Mouse (Mus musculus) myocyte (in vitro differentiated cells): Measurements from ENCODE around the gene Ppp3r1.

Source experiments
- MYOG ChIP-seq, 3 experiments: IDR thresholded peaks; one replicate each; pipeline ENCODE4 v1.6.1; 2011; ENCODE audit warnings: control low read depth in 2 of 3, low read depth in 2 of 3, mild to moderate bottlenecking in 2 of 3; ENCODE audit not compliant: insufficient read length in 2 of 3, control insufficient read depth in 1 of 3, insufficient read depth in 1 of 3
- POLR2A ChIP-seq: IDR thresholded peaks from one replicate; pipeline ENCODE4 v1.6.1; 2011; ENCODE audit warnings: low read depth, mild to moderate bottlenecking, control low read depth, moderate library complexity; ENCODE audit not compliant: insufficient read length
- TCF12 ChIP-seq: IDR thresholded peaks from one replicate; pipeline ENCODE4 v1.6.1; 2011; ENCODE audit warnings: mild to moderate bottlenecking, control low read depth; ENCODE audit not compliant: poor library complexity, insufficient read depth, severe bottlenecking
- USF1 ChIP-seq: IDR thresholded peaks from one replicate; pipeline ENCODE4 v1.6.1; 2011; ENCODE audit warnings: low read depth, mild to moderate bottlenecking, control low read depth, moderate library complexity

DNA sequence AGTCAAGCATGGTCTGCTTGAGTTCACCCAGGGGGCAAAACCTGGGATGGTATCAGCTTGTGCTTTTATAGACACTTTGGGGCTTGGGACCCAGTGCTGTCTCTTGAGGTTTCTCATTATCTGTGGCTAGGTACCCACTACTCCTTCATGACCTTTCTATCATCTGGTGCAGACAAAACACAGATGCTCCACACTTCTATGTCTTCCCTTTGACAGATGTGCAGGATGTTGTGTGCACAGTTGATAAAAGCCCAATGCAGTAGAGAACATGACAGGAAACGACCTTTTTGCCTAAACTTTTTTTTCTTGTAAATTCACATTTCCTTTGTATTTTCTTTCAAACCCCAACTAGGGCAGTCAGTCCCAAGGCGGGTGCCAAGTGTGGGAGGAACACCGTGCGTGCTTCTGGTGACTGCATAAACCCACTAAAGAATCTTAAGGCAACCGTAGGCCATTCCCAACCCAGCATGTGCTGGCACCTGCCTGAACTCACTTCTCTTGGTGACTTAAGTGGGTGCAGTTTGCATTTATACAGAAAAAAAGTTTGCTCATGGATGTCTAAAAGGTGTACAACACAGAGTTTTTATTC lies 77.5 kb downstream of the Ppp3r1 start:
- TF ChIP-seq USF1 (no peak), MYOG (IDR thresholded peaks at IDR 0.05; ENCODE audit: control insufficient read depth in 1 of 3, insufficient read depth in 1 of 3, insufficient read length in 2 of 3, low read depth in 2 of 3) (no peak), POLR2A (no peak), TCF12 (no peak)
